Mouse (Mus musculus) myocyte (in vitro differentiated cells): ENCODE measurements around the gene Adprh.

ENCODE experiments used
- E2F4 ChIP-seq: IDR thresholded peaks from one replicate; pipeline ENCODE4 v1.6.1; 2011; ENCODE audit warnings: mild to moderate bottlenecking, control low read depth, moderate library complexity; ENCODE audit not compliant: insufficient read depth
- POLR2A ChIP-seq: IDR thresholded peaks from one replicate; pipeline ENCODE4 v1.6.1; 2011; ENCODE audit warnings: low read depth, mild to moderate bottlenecking, control low read depth, moderate library complexity; ENCODE audit not compliant: insufficient read length
- REST ChIP-seq: IDR thresholded peaks from one replicate; pipeline ENCODE4 v1.6.1; 2011; ENCODE audit warnings: mild to moderate bottlenecking, control low read depth, moderate library complexity; ENCODE audit not compliant: insufficient read depth, insufficient read length
- TCF12 ChIP-seq: IDR thresholded peaks from one replicate; pipeline ENCODE4 v1.6.1; 2011; ENCODE audit warnings: mild to moderate bottlenecking, control low read depth; ENCODE audit not compliant: poor library complexity, insufficient read depth, severe bottlenecking

DNA sequence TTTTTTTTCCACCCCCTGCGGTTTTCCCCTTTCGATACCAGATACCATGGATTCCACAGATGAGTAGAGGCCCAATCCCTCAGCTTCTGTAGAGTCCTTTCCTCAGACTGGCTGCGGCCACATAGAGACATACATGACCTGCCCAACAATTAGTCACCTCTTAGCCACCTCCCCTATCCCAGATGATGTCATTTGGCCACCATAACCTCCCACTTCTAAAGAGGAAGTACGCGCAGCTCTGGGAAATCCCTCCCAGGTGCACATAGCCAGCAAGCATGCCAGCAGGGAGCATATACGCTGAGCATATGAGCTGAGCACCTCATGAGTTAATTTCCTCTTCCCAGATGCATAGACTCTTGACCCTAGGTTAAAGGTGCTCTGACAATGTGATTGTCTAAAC is 45.8 kb downstream of the Adprh start:
- TF ChIP-seq POLR2A (no peak), E2F4 (no peak), TCF12 (no peak), REST (no peak)
